Mouse (Mus musculus) liver, adult 10 weeks (tissue): Measurements from ENCODE around the gene Nhlrc4. TPM values are rescaled to one million over a fixed set of nuclear protein-coding genes. Genes with fewer than 3 reads are reported as not detected.

Experiments
- polyA plus RNA-seq: library from polyadenylated mRNA; stranded (reverse); fragments of 350-450 nt; fragmentation: Illumina TruSeq; extraction: RNeasy Lipid Tissue Mini Kit (QIAGEN cat#74804); gene quantifications from one replicate; pipeline ENCODE4 v1.2.3, GENCODE M21; 2014; ENCODE audit warnings: low read depth, low replicate concordance

The Nhlrc4 gene
- polyA plus RNA-seq = not detected

GRCm38 (mm10) chr17:25944366-25945163, at the start of gene Nhlrc4, which contains the start of gene Pigq:
TSS of gene Nhlrc4 (minus strand) at chr17:25944961.
TSS of gene Pigq (minus strand) at chr17:25944936.

GRCm38 (mm10) chr17:25985306-25986294, 40.8 kb upstream of the Nhlrc4 start, which contains the start of gene Capn15:
TSS of gene Capn15 (minus strand) at chr17:25985796.

DNA sequence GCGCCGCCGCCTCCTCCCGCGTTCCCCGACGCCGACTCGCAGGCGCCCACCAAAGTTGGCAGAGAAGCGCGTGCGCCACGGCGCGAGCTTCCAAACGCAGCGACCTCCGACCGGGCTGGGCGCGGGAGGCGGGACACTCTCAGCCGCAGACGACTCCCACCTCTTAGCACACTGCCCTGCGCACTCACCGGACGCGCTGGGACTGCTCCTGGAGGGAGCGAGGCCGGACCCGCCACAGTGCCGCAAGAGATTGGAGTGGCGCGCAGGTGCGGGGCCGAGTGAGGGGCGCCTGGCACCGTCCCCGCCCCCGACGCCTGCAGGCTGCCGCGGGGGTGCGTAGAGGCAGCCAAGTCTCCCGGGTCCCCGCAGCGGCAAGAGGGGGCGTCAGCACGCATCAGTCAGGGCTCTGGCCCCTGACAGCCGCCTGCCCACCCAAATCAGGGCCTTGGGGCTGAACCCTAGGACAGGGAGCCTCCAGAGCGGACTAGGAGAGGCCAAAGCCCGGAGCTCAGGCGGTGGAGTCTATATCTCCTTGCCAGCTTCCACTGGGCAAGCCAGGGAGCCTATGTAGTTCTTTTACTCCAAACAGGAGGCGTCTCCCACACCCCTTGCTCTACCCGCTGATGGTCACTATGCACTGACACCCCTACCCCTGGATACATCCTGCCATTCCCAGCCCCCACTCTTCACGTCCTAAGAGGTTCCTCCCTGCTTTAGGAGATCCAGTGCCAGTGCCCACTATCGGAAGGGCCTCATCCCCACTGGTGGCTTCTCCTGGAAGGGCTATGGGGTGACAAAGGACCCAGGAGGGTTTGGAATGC, 7.3 kb upstream of the Nhlrc4 start, which contains the start of gene A930017K11Rik:
A930017K11Rik (minus strand) TSS at position 763 of the 821 bp plus-strand sequence.

GRCm38 (mm10) chr17:25919144-25919785, 25.5 kb downstream of the Nhlrc4 start, which contains the start of gene Rab40c:
TSS of gene Rab40c (minus strand) at chr17:25919727.

Other genes with a start within 250 kb of the Nhlrc4 start
- not detected for gene Gng13, start 227.8 kb downstream of the Nhlrc4 start, polyA plus RNA-seq
- not detected for gene Chtf18, start 217.5 kb downstream of the Nhlrc4 start, polyA plus RNA-seq
- gene Rpusd1, start 217.3 kb downstream of the Nhlrc4 start, polyA plus RNA-seq = not detected
- not detected for gene Mslnl, start 208.9 kb downstream of the Nhlrc4 start, polyA plus RNA-seq
- 0.53 TPM for gene Msln, start 190.6 kb downstream of the Nhlrc4 start, polyA plus RNA-seq
- gene Narfl, start 171.2 kb downstream of the Nhlrc4 start, polyA plus RNA-seq = 2.1 TPM
- gene Haghl, start 159.3 kb downstream of the Nhlrc4 start, polyA plus RNA-seq = not detected
- not detected for gene Ccdc78, start 158.4 kb downstream of the Nhlrc4 start, polyA plus RNA-seq
- gene Fam173a, start 152.1 kb downstream of the Nhlrc4 start, polyA plus RNA-seq = 0.32 TPM
- 1.6 TPM for gene AC134908.4, start 149.3 kb downstream of the Nhlrc4 start, polyA plus RNA-seq
- gene Metrn, start 147.8 kb downstream of the Nhlrc4 start, polyA plus RNA-seq = not detected
- not detected for gene Fbxl16, start 135.9 kb downstream of the Nhlrc4 start, polyA plus RNA-seq
- gene Wdr24, start 121.3 kb downstream of the Nhlrc4 start, polyA plus RNA-seq = 0.64 TPM
- 5.3 TPM for gene Jmjd8, start 116.1 kb downstream of the Nhlrc4 start, polyA plus RNA-seq
- 5.4 TPM for gene Stub1, start 111.6 kb downstream of the Nhlrc4 start, polyA plus RNA-seq
- gene Rhbdl1, start 107.7 kb downstream of the Nhlrc4 start, polyA plus RNA-seq = not detected
- not detected for gene Gm20683, start 103.2 kb downstream of the Nhlrc4 start, polyA plus RNA-seq
- 9.5 TPM for gene Rhot2, start 100.1 kb downstream of the Nhlrc4 start, polyA plus RNA-seq
- gene Wdr90, start 83.5 kb downstream of the Nhlrc4 start, polyA plus RNA-seq = 0.45 TPM
- gene Mcrip2, start 76.2 kb downstream of the Nhlrc4 start, polyA plus RNA-seq = 3.8 TPM
- gene Mettl26, start 69.9 kb downstream of the Nhlrc4 start, polyA plus RNA-seq = 13.0 TPM
- gene Wfikkn1, start 64.1 kb downstream of the Nhlrc4 start, polyA plus RNA-seq = not detected
- 0.74 TPM for gene Rab40c, start 25.2 kb downstream of the Nhlrc4 start, polyA plus RNA-seq
- gene Pigq, start within 50 bp of the Nhlrc4 start, polyA plus RNA-seq = 14.8 TPM
- not detected for gene A930017K11Rik, start 7.6 kb upstream of the Nhlrc4 start, polyA plus RNA-seq
- gene Capn15, start 40.8 kb upstream of the Nhlrc4 start, polyA plus RNA-seq = 0.77 TPM
- 2.0 TPM for gene Rab11fip3, start 124.6 kb upstream of the Nhlrc4 start, polyA plus RNA-seq
- gene Decr2, start 145.4 kb upstream of the Nhlrc4 start, polyA plus RNA-seq = 230 TPM
- not detected for gene Nme4, start 150.6 kb upstream of the Nhlrc4 start, polyA plus RNA-seq
- gene Tmem8, start 168.3 kb upstream of the Nhlrc4 start, polyA plus RNA-seq = 3.4 TPM
- 9.9 TPM for gene Mrpl28, start 178.5 kb upstream of the Nhlrc4 start, polyA plus RNA-seq
- 12.1 TPM for gene Axin1, start 193.7 kb upstream of the Nhlrc4 start, polyA plus RNA-seq